Mouse (Mus musculus) hindbrain, embryonic 16.5 days (tissue): ENCODE measurements at regions not wholly inside any gene's neighbourhood (a gene's known extent, or its start where the extent isn't known, plus 50 kb on each side); places are given as distances from the start of the nearest gene placed in this dataset.

Experiments used
- ATAC-seq: fragments of 200-750 bp; cut with Nextera tagmentation; 2 replicates; pipeline ENCODE4 v1.8.0; 2017; ENCODE audit warnings: moderate TSS enrichment, moderate library complexity
- H3K27ac ChIP-seq: fragments of 300-500 bp; sonication (generic); 2 replicates; pipeline ENCODE4 v1.5.1; 2014; ENCODE audit warnings: low read depth, mild to moderate bottlenecking, control low read depth, low read length, moderate library complexity
- H3K27me3 ChIP-seq: fragments of 300-500 bp; sonication (generic); replicated peaks from 2 replicates; pipeline ENCODE4 v1.6.1; 2014; ENCODE audit warnings: low read length; ENCODE audit not compliant: control insufficient read depth, insufficient read depth
- H3K36me3 ChIP-seq: fragments of 300-500 bp; sonication (generic); 2 replicates; pipeline ENCODE4 v1.6.1; 2014; ENCODE audit warnings: mild to moderate bottlenecking, low read length, moderate library complexity, mixed read lengths; ENCODE audit not compliant: control insufficient read depth, insufficient read depth
- H3K4me1 ChIP-seq: fragments of 300-500 bp; sonication (generic); 2 replicates; pipeline ENCODE4 v1.6.1; 2014; ENCODE audit warnings: low read depth, low read length; ENCODE audit not compliant: control insufficient read depth, insufficient read depth
- H3K4me2 ChIP-seq: fragments of 300-500 bp; sonication (generic); 2 replicates; pipeline ENCODE4 v1.6.1; 2014; ENCODE audit warnings: mild to moderate bottlenecking, low read length, control low read depth, moderate library complexity
- H3K4me3 ChIP-seq: fragments of 300-500 bp; sonication (generic); 2 replicates; pipeline ENCODE4 v1.5.1; 2014; ENCODE audit warnings: mild to moderate bottlenecking, low read length, control low read depth, moderate library complexity
- H3K9ac ChIP-seq: fragments of 300-500 bp; sonication (generic); 2 replicates; pipeline ENCODE4 v1.6.1; 2014; ENCODE audit warnings: low read depth, mild to moderate bottlenecking, control low read depth, low read length, moderate library complexity
- H3K9me3 ChIP-seq: fragments of 300-500 bp; sonication (generic); 2 replicates; pipeline ENCODE4 v1.6.1; 2014; ENCODE audit warnings: mild to moderate bottlenecking, low read length, moderate library complexity; ENCODE audit not compliant: control insufficient read depth
- WGBS: fragments of 180-500 bp; shearing (Covaris S2); extraction: QIAGEN DNeasy Blood & Tissue Kit; methylation state at CpG from one replicate; pipeline ENCODE4 v1.1.7; 2014; 5-methylcytosine and 5-hydroxymethylcytosine counted together

DNA sequence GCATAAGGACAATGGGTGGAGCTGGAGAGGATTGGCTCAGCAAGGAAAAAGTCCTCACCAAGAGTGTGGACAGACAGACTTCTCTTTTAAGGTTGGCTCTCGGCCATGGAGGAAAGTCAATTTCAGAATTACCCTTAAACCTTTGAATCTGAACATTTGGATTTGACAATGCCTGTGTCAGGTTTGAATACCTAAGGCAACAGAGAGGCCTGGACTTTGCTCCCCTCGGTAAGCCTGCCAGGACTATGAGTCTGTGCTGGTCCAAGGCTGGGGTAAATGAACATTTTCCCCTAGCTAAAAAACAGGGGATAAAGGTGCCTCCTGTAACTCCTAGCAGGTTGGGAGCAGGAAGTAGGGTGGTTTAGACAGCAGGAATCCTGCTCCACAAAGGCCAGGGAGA lies 68.8 kb upstream of the Slc6a6 start:
- no peaks in the 10 kb centered on the region for H3K36me3 ChIP-seq
- H3K4me1 ChIP-seq = peaks cover 17% of the 10 kb centered on the region
- no peaks in the 10 kb centered on the region for H3K9me3 ChIP-seq
- WGBS = 70% methylated on average over 2 of the region's 2 CpGs
- H3K27me3 ChIP-seq = no peaks in the 10 kb centered on the region
- H3K9ac ChIP-seq = no peak overlapping the region
- H3K4me2 ChIP-seq = no peak overlapping the region
- no peak overlapping the region for H3K4me3 ChIP-seq
- no peak for ATAC-seq
- no peak overlapping the region for H3K27ac ChIP-seq

DNA sequence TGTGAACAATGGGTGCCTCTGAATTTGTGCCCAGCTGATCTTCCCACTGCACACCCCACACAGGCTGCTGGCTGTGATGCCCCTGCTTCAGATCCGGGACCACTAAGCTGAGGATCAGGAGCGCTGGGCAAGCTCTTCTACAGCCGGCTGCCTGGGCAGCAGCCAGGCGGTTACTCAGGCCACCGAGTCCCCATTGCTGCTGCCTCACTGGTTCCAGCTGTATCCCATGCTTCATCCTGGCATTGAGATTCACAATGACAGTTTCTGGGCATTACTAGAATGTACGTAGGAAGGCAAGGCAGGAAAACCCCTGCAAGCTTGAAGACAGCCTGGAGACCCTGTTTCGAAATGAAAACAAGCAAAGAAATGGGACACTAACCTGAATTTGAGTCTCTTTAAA lies 67.3 kb upstream of the Slc6a6 start:
- Histone ChIP-seq H3K9ac (peak overlapping the region; percentile 71), H3K27me3 (no peaks in the 10 kb centered on the region), H3K9me3 (no peaks in the 10 kb centered on the region), H3K4me1 (peaks cover 17% of the 10 kb centered on the region), H3K36me3 (no peaks in the 10 kb centered on the region), H3K27ac (peak overlapping the region; percentile 95), H3K4me2 (peak overlapping the region; percentile 81), H3K4me3 (peak overlapping the region; percentile 39)
- peak; percentile 78 for ATAC-seq
- WGBS = 33% methylated on average over 7 of the region's 7 CpGs

GRCm38 (mm10) chr6:91617031-91617596 lies 66.7 kb upstream of the Slc6a6 start:
- peak overlapping the region; percentile 81 for H3K4me2 ChIP-seq
- ATAC-seq = peak; percentile 95
- H3K4me1 ChIP-seq = peaks cover 17% of the 10 kb centered on the region
- H3K36me3 ChIP-seq = no peaks in the 10 kb centered on the region
- H3K4me3 ChIP-seq = peak overlapping the region; percentile 39
- H3K27ac ChIP-seq = peak overlapping the region; percentile 95
- peak overlapping the region; percentile 71 for H3K9ac ChIP-seq
- no peaks in the 10 kb centered on the region for H3K9me3 ChIP-seq
- H3K27me3 ChIP-seq = no peaks in the 10 kb centered on the region
- 1% methylated on average over 13 of the region's 13 CpGs for WGBS

- Histone ChIP-seq H3K27me3 (no peaks in the 10 kb centered on the region), H3K4me1 (peaks cover 17% of the 10 kb centered on the region), H3K9ac (peak overlapping the region; percentile 54), H3K27ac (peak overlapping the region; percentile 74), H3K9me3 (no peaks in the 10 kb centered on the region), H3K36me3 (no peaks in the 10 kb centered on the region), H3K4me3 (no peak overlapping the region; the same call in 1 of the 2 replicates), H3K4me2 (peak overlapping the region; percentile 81)
- 76% methylated on average over 10 of the region's 10 CpGs for WGBS
- peak; percentile 2; the same call in 1 of the 2 replicates for ATAC-seq
Observed at GRCm38 (mm10) chr6:91617685-91618084, 66.2 kb upstream of the Slc6a6 start.

DNA sequence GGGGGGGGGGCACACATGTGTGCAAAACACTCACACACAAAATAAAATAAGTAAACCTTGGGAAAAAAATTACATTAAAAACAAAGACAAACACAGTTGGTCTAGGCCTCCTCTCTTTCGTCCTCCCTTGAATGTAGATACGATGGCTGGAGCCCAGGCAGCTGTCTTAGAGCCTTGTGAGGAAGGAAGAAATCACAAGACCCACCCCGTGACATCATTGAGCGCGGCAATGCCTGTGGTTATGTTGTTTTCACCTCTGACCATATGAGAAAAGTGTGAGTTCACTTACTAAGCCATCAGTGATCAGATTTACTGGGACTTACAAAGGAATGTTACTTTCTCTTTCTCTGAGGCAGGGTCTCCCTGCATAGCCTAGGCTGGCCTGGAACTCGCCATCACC lies 64.8 kb upstream of the Slc6a6 start:
- H3K9ac ChIP-seq = no peak overlapping the region
- ATAC-seq = no peak
- no peak overlapping the region for H3K4me2 ChIP-seq
- no peaks in the 10 kb centered on the region for H3K36me3 ChIP-seq
- H3K4me3 ChIP-seq = no peak overlapping the region
- 95% methylated on average over 6 of the region's 6 CpGs for WGBS
- H3K27me3 ChIP-seq = no peaks in the 10 kb centered on the region
- H3K4me1 ChIP-seq = peaks cover 17% of the 10 kb centered on the region
- H3K9me3 ChIP-seq = no peaks in the 10 kb centered on the region
- no peak overlapping the region for H3K27ac ChIP-seq

DNA sequence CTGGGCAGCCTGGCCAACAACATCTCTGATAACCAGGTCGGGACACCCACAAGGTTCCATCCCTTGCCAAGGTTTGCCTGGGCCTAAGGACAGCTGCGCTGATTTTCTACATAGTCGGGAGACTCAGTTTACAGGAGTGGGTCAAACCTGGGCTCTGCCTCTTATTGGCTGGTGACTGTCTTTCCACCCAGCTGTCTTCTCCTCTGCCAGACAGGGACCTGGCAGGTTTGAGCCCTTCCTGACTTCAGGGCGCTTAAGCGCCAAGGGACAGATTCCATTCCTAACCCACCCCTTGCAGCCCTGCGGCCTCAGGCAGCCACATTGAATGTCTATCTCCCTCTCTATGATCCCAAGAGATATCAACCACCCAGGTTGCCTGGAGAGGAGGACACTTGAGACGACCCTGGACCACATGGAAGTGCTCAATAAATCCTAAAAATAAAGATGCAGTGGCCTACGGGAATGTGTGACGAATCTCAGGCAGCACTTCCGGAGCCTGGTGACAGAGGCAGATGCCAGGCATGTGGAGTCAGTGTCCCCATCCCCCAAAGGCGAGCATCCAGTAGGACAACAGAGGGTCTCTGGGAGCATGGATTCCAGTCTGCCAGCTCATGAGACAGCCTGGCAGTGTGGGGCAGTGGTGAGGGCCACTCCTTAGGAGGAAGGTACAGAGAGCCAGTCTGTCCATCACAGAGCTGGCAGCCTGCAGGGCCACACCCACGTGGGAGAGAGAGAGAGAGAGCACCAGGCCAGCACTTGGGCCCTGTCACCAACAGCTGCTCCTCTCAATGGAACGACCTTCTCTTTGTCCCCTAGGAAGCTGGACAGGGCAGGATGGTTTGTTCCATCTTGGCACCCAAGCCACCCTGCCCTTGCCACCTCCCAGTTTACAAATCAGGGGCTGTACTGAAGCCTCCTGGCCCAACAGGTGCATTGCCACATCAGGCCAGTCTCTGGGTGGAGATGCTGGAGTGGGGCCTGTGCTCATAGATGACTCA lies 63.8 kb upstream of the Slc6a6 start:
- H3K27me3 ChIP-seq = no peaks in the 10 kb centered on the region
- WGBS = 77% methylated on average over 13 of the region's 13 CpGs

GRCm38 (mm10) chr6:91621437-91621836 lies 62.4 kb upstream of the Slc6a6 start:
- no peaks in the 10 kb centered on the region for H3K36me3 ChIP-seq
- H3K9me3 ChIP-seq = no peaks in the 10 kb centered on the region
- no peaks in the 10 kb centered on the region for H3K27me3 ChIP-seq
- no peak overlapping the region for H3K27ac ChIP-seq
- no peak overlapping the region for H3K9ac ChIP-seq
- H3K4me1 ChIP-seq = peaks cover 12% of the 10 kb centered on the region
- no peak overlapping the region for H3K4me2 ChIP-seq
- ATAC-seq = no peak
- 96% methylated on average over 3 of the region's 3 CpGs for WGBS
- H3K4me3 ChIP-seq = no peak overlapping the region

More for the DNA sequence above, 63.8 kb upstream of the Slc6a6 start:
- H3K27ac ChIP-seq = no peak overlapping the region
- no peak for ATAC-seq
- no peaks in the 10 kb centered on the region for H3K36me3 ChIP-seq
- H3K4me2 ChIP-seq = no peak overlapping the region
- H3K4me3 ChIP-seq = no peak overlapping the region
- no peaks in the 10 kb centered on the region for H3K9me3 ChIP-seq
- no peak overlapping the region for H3K9ac ChIP-seq
- peaks cover 17% of the 10 kb centered on the region for H3K4me1 ChIP-seq

- Histone ChIP-seq H3K4me3 (no peak overlapping the region), H3K4me2 (no peak overlapping the region), H3K9me3 (no peaks in the 10 kb centered on the region), H3K36me3 (no peaks in the 10 kb centered on the region), H3K4me1 (peaks cover 3% of the 10 kb centered on the region), H3K27me3 (no peaks in the 10 kb centered on the region), H3K27ac (no peak overlapping the region), H3K9ac (no peak overlapping the region)
- whole genome bisulfite sequencing = 71% methylated on average over 3 of the region's 3 CpGs
- ATAC-seq = no peak
Observed at GRCm38 (mm10) chr6:91622425-91622824, 61.4 kb upstream of the Slc6a6 start.

GRCm38 (mm10) chr6:91623646-91624045 lies 60.2 kb upstream of the Slc6a6 start:
- no peaks in the 10 kb centered on the region for H3K4me1 ChIP-seq
- no peak overlapping the region for H3K27ac ChIP-seq
- H3K4me2 ChIP-seq = no peak overlapping the region
- H3K27me3 ChIP-seq = no peaks in the 10 kb centered on the region
- H3K9me3 ChIP-seq = no peaks in the 10 kb centered on the region
- WGBS = 91% methylated on average over 4 of the region's 4 CpGs
- no peak overlapping the region for H3K9ac ChIP-seq
- no peak for ATAC-seq
- H3K36me3 ChIP-seq = no peaks in the 10 kb centered on the region
- no peak overlapping the region for H3K4me3 ChIP-seq
